Mouse (Mus musculus): ENCODE results near the gene Fgf9. TPM values are rescaled to one million over a fixed set of nuclear protein-coding genes. Genes with fewer than 3 reads are reported as not detected.

The Fgf9 gene
- polyA plus RNA-seq (2015; fragmentation: Nextera tagmentation; extraction: Ambion mirVana) = 0.33 and 0.34 TPM in 2 replicates

GRCm38 (mm10) chr14:58070481-58071119 is at the start of gene Fgf9:
Gene Fgf9, plus strand, starts transcription at chr14:58070547.
- no peak for DNase-seq (ENCODE audit: low spot score)

GRCm38 (mm10) chr14:58034567-58034966 is 35.8 kb upstream of the Fgf9 start:
- peak; percentile 30 for DNase-seq (ENCODE audit: low spot score)

- no peak for DNase-seq (ENCODE audit: low spot score)
Observed at GRCm38 (mm10) chr14:58036174-58036573, 34.2 kb upstream of the Fgf9 start.

GRCm38 (mm10) chr14:58046639-58047284 is 23.6 kb upstream of the Fgf9 start:
- no peak for DNase-seq (ENCODE audit: low spot score)

- DNase-seq (ENCODE audit: low spot score) = no peak
Observed at GRCm38 (mm10) chr14:58050691-58051090, 19.7 kb upstream of the Fgf9 start.

- no peak for DNase-seq (ENCODE audit: low spot score)
Observed at GRCm38 (mm10) chr14:58067586-58067985, 2.8 kb upstream of the Fgf9 start.

- DNase-seq (ENCODE audit: low spot score) = no peak
Observed at GRCm38 (mm10) chr14:58068641-58069040, 1.7 kb upstream of the Fgf9 start.

- DNase-seq (ENCODE audit: low spot score) = no peak
Observed at GRCm38 (mm10) chr14:58069927-58070326, 420 bp upstream of the Fgf9 start.

GRCm38 (mm10) chr14:58071120-58071641 is 834 bp downstream of the Fgf9 start:
- DNase-seq (ENCODE audit: low spot score) = no peak

- peak; percentile 69 for DNase-seq (ENCODE audit: low spot score)
Observed at GRCm38 (mm10) chr14:58071830-58072770, 1.8 kb downstream of the Fgf9 start.

- DNase-seq (ENCODE audit: low spot score) = no peak
Observed at GRCm38 (mm10) chr14:58072771-58073501, 2.6 kb downstream of the Fgf9 start.

- DNase-seq (ENCODE audit: low spot score) = peak; percentile 9
Observed at GRCm38 (mm10) chr14:58073936-58074335, 3.6 kb downstream of the Fgf9 start.

GRCm38 (mm10) chr14:58074621-58075432 is 4.5 kb downstream of the Fgf9 start:
- DNase-seq (ENCODE audit: low spot score) = peak; percentile 34

GRCm38 (mm10) chr14:58075433-58076029 is 5.2 kb downstream of the Fgf9 start:
- DNase-seq (ENCODE audit: low spot score) = no peak

- DNase-seq (ENCODE audit: low spot score) = peak; percentile 60
Observed at GRCm38 (mm10) chr14:58076030-58076521, 5.7 kb downstream of the Fgf9 start.

- DNase-seq (ENCODE audit: low spot score) = no peak
Observed at GRCm38 (mm10) chr14:58076726-58077255, 6.4 kb downstream of the Fgf9 start.

GRCm38 (mm10) chr14:58079471-58079870 is 9.1 kb downstream of the Fgf9 start:
- no peak for DNase-seq (ENCODE audit: low spot score)

- no peak for DNase-seq (ENCODE audit: low spot score)
Observed at GRCm38 (mm10) chr14:58081955-58082354, 11.6 kb downstream of the Fgf9 start.

- no peak for DNase-seq (ENCODE audit: low spot score)
Observed at GRCm38 (mm10) chr14:58084240-58084639, 13.9 kb downstream of the Fgf9 start.
